Mouse (Mus musculus) naive thymus-derived CD4-positive, alpha-beta T cell, adult 2 months (primary cell): ENCODE results near the gene Prkce.

Experiments used
- DNase-seq: peaks from one replicate; pipeline ENCODE4 v3.0.0-alpha.2; 2011; ENCODE audit warnings: low read depth

The Prkce gene

DNA sequence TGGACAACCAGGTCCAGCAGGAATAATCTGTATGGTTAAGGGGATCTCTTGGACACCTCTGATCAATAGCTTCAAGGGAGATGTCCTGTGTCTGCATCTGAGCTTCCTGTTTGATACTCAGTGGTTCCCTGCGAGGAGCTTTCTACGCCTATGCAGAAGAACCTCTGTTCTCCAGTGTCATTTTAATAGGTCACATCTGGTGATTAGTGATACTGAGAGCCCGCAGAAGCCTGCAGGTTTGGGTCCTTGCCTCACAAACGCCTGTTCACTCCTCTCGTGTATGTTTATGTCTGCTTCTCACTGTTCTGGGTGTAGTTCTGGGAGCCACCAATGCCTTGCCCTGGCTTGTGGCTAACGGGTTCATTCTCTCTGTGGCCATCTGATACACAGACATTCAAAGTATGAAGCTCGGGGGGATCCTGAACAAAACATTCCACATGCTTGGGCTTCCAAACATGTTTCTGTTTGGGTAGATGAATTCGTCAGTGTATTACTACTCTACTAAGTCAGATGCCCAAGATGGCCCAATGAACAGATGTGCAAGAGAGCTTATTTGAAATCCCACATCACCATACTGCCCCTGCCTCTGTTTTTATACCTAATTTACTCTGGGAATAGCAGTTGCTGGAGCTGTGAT, 202.6 kb downstream of the Prkce start:
- no peak for DNase-seq

DNA sequence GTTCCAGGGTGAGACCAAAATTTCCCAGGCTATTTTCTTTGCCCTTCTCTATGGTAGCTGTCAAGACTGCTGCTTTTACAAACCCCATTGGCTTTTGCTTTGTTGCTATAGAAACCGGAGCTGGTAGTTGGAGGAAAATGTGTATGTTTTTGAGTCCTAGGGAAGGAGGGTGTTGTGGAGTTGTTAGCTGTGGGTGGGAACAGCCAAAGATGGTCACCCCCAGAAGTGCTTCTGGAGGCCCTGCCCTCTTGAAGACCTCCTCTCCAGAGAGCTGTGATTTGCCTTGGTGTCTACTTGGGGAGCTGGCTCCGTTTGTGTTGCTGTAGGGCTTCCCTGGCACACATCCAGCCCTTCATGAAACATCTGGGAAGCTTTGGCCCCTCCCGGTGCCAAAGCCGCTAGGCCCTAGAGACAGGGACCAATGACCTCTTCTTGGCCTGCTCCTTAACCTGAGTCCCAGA, 203.5 kb downstream of the Prkce start:
- no peak for DNase-seq

GRCm38 (mm10) chr17:86376389-86376788, 208.8 kb downstream of the Prkce start:
- no peak for DNase-seq

- DNase-seq, result no peak
Observed at GRCm38 (mm10) chr17:86377863-86378262, 210.3 kb downstream of the Prkce start.

DNA sequence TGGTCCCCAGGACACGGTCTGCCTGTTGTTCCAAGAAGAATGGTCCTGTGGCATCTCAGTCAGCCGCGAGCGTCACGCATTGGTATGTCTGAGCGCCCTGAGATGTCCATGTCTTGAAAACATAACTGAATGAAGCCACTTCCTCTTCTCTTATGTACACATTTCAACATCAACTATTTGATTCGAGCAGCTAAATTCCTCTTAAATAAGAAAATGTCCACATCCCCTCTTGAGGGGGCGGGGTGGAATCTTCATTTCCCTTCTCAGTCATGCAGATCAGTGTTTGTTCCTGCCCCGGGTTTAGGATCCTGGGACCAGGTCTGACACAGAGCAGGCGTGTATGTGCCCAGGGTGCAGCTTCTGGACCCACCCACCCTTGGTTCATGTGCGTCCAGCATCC, 211.0 kb downstream of the Prkce start:
- DNase-seq, result no peak

- no peak for DNase-seq
Observed at GRCm38 (mm10) chr17:86379405-86380137, 212.0 kb downstream of the Prkce start.

- DNase-seq, result no peak
Observed at GRCm38 (mm10) chr17:86381464-86381863, 213.9 kb downstream of the Prkce start.

GRCm38 (mm10) chr17:86382885-86383284, 215.3 kb downstream of the Prkce start:
- DNase-seq, result no peak

GRCm38 (mm10) chr17:86383699-86384572, 216.4 kb downstream of the Prkce start:
- no peak for DNase-seq

DNA sequence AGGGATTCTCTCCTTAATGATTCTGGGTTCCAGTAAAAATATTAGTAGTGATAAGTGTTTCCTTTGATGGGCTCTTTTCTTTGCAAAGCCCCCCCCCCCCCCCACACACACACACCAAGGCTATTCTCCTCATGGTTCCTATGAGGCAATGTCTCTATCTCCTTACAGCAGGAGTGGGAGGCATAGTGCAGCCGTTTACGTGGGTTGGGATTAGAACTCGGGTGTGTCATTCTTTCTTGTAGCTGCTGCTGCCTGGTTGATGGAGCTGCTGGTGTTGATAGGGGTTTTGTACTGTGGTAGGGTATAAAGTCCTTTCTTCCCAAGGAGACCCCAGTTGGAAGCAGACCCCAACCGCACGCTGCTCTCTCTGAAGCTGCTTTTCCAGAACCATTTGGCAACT, 224.9 kb downstream of the Prkce start:
- no peak for DNase-seq

DNA sequence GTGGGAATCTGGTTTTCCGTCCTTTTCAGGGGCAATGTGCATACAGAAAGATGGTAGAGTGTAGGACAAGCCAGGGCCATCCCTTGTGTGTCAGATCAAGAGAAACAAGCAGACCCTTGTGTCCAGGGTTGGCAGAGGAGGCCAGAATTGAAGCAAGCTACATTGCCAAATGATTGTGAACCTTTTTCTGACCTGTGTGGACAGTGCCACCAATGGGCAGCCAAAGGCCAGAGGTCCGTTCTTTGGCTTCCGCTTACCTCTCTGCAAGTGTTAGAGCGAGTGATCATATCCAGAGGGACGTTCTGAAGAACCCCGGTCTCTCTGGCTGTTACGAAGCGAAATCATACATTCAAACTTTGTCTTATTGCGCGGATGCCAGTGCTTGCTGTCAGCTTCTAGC, 225.6 kb downstream of the Prkce start:
- no peak for DNase-seq

DNA sequence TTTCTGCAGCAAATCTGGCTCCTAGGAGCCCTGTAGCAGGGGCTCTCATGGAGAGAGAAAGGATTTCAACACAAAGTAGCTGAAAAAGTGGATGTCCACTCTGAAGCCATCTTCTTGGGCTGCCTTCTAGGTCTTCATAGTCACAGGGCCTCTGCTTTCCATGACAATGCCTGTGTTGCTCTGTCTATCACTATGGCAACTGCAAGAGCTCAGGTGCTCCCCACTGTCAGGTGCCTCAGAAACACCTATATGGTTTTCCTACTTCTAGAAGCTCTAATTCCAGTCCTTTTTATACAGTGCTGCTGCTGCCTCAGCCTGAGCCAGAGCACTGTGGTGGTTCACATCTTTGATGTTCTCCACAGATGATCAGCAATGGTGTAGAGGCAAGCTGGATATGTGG, 229.5 kb downstream of the Prkce start:
- DNase-seq, result no peak

- DNase-seq, result no peak
Observed at GRCm38 (mm10) chr17:86397647-86398046, 230.1 kb downstream of the Prkce start.

- DNase-seq, result no peak
Observed at GRCm38 (mm10) chr17:86398226-86398625, 230.6 kb downstream of the Prkce start.

GRCm38 (mm10) chr17:86400032-86400431, 232.4 kb downstream of the Prkce start:
- DNase-seq, result no peak

DNA sequence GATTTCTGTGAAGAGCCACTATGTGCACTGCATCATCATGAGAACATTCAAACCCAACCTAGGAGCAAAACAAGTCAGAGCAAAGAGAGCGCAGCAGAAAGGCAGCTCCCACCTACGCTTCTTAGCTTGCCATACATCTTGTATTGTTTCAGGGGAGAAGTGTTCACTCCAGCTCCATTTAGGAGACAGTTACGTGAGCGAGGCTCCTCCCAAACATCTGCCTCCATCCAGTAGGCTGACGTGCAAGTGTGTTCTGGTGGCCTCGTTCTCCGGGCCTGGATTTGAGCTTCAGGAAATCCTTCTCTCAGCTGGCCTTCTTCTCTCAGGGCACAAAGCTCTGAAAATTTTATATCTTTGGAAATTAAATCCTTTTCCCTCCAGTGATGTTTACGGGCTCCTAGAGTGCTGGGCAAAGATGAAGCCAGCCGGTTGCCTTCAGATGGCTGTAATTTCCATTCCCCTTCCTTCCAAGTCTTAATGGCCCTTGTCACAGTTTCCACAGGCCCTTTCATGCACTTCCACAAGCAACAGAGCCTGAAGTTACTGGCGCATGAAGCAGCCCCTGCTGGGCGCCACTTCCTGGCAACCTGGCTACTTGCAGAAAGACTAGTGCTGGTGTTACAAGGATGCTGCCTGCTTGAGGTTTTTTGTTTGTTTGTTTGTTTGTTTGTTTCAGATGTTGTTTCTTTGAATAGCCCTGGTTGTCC, 237.4 kb downstream of the Prkce start:
- no peak for DNase-seq

- no peak for DNase-seq
Observed at GRCm38 (mm10) chr17:86405644-86406043, 238.1 kb downstream of the Prkce start.

DNA sequence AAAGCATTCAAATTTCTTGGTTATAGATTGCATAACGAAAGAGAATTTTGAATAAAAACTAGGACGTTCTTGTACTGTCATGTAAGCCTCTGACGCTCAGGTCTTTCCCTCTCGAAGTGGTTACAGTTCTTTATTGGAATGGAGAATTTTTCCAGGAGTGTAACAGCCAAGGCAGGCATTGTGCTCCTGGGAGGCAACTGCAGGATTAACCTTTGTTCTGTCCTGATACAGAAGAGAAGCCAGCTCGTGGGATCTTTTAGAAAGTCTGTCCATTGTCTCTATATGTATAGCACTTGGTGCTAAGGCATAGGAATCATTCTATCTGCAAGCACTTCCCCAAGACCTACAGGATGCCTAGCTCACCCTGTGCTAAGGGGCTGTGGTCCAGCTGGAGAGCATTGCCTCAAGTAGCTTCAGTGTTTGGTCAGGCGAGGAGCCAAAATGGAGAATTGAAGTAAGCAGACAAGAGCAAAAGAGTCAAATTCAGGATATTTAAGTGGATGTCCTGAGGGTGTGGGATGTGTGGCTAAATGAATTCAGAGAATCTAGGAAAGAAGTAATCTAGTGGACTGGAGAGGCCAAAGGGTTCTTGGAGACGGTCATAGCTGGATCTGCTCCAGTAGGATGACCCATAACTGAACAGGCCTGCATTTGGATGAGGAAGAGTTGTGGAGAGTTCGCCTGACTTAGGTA, 240.5 kb downstream of the Prkce start:
- DNase-seq, result no peak

GRCm38 (mm10) chr17:86408614-86409006, 241.0 kb downstream of the Prkce start:
- no peak for DNase-seq

- no peak for DNase-seq
Observed at GRCm38 (mm10) chr17:86409485-86409884, 241.9 kb downstream of the Prkce start.

DNA sequence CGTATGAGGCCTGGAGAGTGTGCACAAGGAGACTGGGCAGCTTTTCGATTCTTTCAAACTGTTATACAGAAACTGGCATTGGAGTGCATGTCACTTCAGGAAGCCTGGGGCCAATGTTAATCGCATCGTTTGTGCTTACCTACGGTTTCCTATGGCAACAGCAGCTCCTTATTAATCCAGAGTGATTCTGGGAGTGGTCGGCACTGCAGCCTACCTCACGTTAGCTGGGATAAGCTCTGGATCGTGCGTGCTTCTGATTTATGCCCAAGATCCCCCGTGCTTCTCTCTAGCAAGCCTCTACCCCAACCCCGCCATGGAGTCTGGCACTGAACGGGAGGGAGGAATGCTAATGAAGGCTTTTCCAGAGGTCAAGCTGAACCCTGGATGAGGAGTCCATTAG, 242.9 kb downstream of the Prkce start:
- DNase-seq, result no peak

DNA sequence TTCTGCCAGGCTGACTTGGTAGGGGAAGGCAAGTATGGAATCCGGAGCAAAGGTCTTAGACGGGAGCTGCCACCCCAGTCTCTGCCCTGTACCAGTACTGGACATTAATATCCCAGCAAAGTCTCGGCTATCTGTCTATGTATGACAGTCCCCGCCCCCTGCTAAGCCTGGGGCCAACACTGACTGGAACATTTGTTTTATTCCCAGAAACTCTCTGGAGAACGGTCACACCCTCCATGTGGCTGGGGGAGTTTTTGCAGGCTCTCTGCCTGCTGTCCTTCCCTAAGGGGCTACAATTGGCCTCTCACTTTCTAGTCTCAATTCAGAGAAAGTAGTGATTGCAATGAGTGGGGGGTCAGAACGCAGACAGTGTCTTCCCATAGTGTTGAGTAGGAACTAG, 244.6 kb downstream of the Prkce start:
- no peak for DNase-seq
